Mouse (Mus musculus): Measurements from ENCODE around the gene Slc41a1. TPM values are rescaled to one million over a fixed set of nuclear protein-coding genes. Genes with fewer than 3 reads are reported as not detected.

The Slc41a1 gene
- polyA plus RNA-seq (2012; rRNA removed): 15.0 and 20.1 TPM in 2 replicates

- Histone ChIP-seq H3K4me1 (ENCODE audit: control insufficient read depth, insufficient read depth, insufficient read length, low read length) (no peaks in the 10 kb centered on the region), H3K36me3 (ENCODE audit: control insufficient read depth, insufficient read depth, low read length) (no peaks in the 10 kb centered on the region; the same call in 1 of the 2 replicates), H3K27me3 (ENCODE audit: control insufficient read depth, insufficient read depth, low read length) (no peaks in the 10 kb centered on the region), H3K4me3 (ENCODE audit: low read depth, low read length) (peak within 1 kb of the TSS; percentile 95), H3K27ac (ENCODE audit: insufficient read depth, low read depth, low read length) (peak within 1 kb of the TSS; percentile 84)
- no peak for TF ChIP-seq CTCF (IDR thresholded peaks at IDR 0.05; ENCODE audit: extremely low read depth, insufficient read length, insufficient replicate concordance, low read depth, low read length)
- no peak for TF ChIP-seq POLR2A (IDR thresholded peaks at IDR 0.05; ENCODE audit: low read depth, low read length)
- 7% methylated on average over 25 of the region's 25 CpGs for WGBS
Measured at GRCm38 (mm10) chr1:131827207-131827786, at the start of gene Slc41a1. TSS of gene Slc41a1 (plus strand) at chr1:131827493.

- H3K36me3 ChIP-seq (ENCODE audit: control insufficient read depth, insufficient read depth, low read length): no peaks in the 10 kb centered on the region
- TF ChIP-seq POLR2A (IDR thresholded peaks at IDR 0.05; ENCODE audit: low read depth, low read length): no peak
- no peak overlapping the region for H3K27ac ChIP-seq (ENCODE audit: insufficient read depth, low read depth, low read length)
- H3K4me3 ChIP-seq (ENCODE audit: low read depth, low read length): no peak overlapping the region
- H3K4me1 ChIP-seq (ENCODE audit: control insufficient read depth, insufficient read depth, insufficient read length, low read length): peaks cover 3% of the 10 kb centered on the region
- 59% methylated on average over 3 of the region's 3 CpGs for WGBS
- H3K27me3 ChIP-seq (ENCODE audit: control insufficient read depth, insufficient read depth, low read length): no peaks in the 10 kb centered on the region
Measured at GRCm38 (mm10) chr1:131794591-131794990, 32.7 kb upstream of the Slc41a1 start.

- no peaks in the 10 kb centered on the region for H3K27me3 ChIP-seq (ENCODE audit: control insufficient read depth, insufficient read depth, low read length)
- no peak overlapping the region for H3K4me3 ChIP-seq (ENCODE audit: low read depth, low read length)
- H3K36me3 ChIP-seq (ENCODE audit: control insufficient read depth, insufficient read depth, low read length): no peaks in the 10 kb centered on the region
- no peak overlapping the region for H3K27ac ChIP-seq (ENCODE audit: insufficient read depth, low read depth, low read length)
- TF ChIP-seq CTCF (IDR thresholded peaks at IDR 0.05; ENCODE audit: extremely low read depth, insufficient read length, insufficient replicate concordance, low read depth, low read length): no peak
- no peak for TF ChIP-seq POLR2A (IDR thresholded peaks at IDR 0.05; ENCODE audit: low read depth, low read length)
- WGBS: 80% methylated on average over 3 of the region's 3 CpGs
- peaks cover 3% of the 10 kb centered on the region for H3K4me1 ChIP-seq (ENCODE audit: control insufficient read depth, insufficient read depth, insufficient read length, low read length)
Measured at GRCm38 (mm10) chr1:131795171-131795570, 32.1 kb upstream of the Slc41a1 start.

GRCm38 (mm10) chr1:131797202-131797909 is 29.9 kb upstream of the Slc41a1 start, which contains the start of gene Pm20d1:
TSS of gene Pm20d1 (plus strand) at chr1:131797381.
- peaks cover 3% of the 10 kb centered on the region for H3K36me3 ChIP-seq (ENCODE audit: control insufficient read depth, insufficient read depth, low read length)
- H3K4me1 ChIP-seq (ENCODE audit: control insufficient read depth, insufficient read depth, insufficient read length, low read length): peaks cover 3% of the 10 kb centered on the region
- H3K27ac ChIP-seq (ENCODE audit: insufficient read depth, low read depth, low read length): peak within 1 kb of the TSS; percentile 38
- WGBS: 13% methylated on average over 26 of the region's 26 CpGs
- peak within 1 kb of the TSS; percentile 74 for H3K4me3 ChIP-seq (ENCODE audit: low read depth, low read length)
- TF ChIP-seq POLR2A (IDR thresholded peaks at IDR 0.05; ENCODE audit: low read depth, low read length) (peak; percentile 49; the same call in 1 of the 2 replicates), CTCF (IDR thresholded peaks at IDR 0.05; ENCODE audit: extremely low read depth, insufficient read length, insufficient replicate concordance, low read depth, low read length) (no peak)
- H3K27me3 ChIP-seq (ENCODE audit: control insufficient read depth, insufficient read depth, low read length): no peaks in the 10 kb centered on the region

DNA sequence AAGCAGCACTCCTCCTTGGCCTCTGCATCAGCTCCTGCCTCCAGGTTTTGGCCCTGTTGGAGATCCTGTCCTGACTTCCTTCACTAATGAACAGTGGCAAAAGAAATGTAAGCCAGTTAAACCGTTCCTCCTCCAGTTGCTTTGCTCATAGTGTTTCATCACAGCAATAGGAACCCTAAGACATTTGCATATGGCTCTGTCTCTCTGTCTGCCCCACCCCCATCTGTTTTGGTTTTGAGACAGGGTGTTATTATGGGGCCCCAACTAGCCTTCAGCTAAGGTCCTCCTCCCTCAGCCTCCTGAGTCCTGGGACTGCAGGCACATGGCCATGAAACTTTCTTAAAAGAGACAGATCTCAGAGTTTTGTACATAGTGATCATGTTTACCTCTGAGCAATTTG is 27.3 kb upstream of the Slc41a1 start:
- TF ChIP-seq POLR2A (IDR thresholded peaks at IDR 0.05; ENCODE audit: low read depth, low read length): no peak
- no peak for TF ChIP-seq CTCF (IDR thresholded peaks at IDR 0.05; ENCODE audit: extremely low read depth, insufficient read length, insufficient replicate concordance, low read depth, low read length)
- WGBS: 71% methylated on average over 1 of the region's 1 CpGs

GRCm38 (mm10) chr1:131801071-131801470 is 26.2 kb upstream of the Slc41a1 start:
- peaks cover 13% of the 10 kb centered on the region for H3K36me3 ChIP-seq (ENCODE audit: control insufficient read depth, insufficient read depth, low read length)
- H3K4me3 ChIP-seq (ENCODE audit: low read depth, low read length): no peak overlapping the region
- H3K27ac ChIP-seq (ENCODE audit: insufficient read depth, low read depth, low read length): no peak overlapping the region
- no peaks in the 10 kb centered on the region for H3K27me3 ChIP-seq (ENCODE audit: control insufficient read depth, insufficient read depth, low read length)
- 94% methylated on average over 8 of the region's 8 CpGs for WGBS
- no peak for TF ChIP-seq CTCF (IDR thresholded peaks at IDR 0.05; ENCODE audit: extremely low read depth, insufficient read length, insufficient replicate concordance, low read depth, low read length)
- TF ChIP-seq POLR2A (IDR thresholded peaks at IDR 0.05; ENCODE audit: low read depth, low read length): no peak
- peaks cover 3% of the 10 kb centered on the region for H3K4me1 ChIP-seq (ENCODE audit: control insufficient read depth, insufficient read depth, insufficient read length, low read length)

More for the DNA sequence above, 27.3 kb upstream of the Slc41a1 start:
- H3K36me3 ChIP-seq (ENCODE audit: control insufficient read depth, insufficient read depth, low read length): peaks cover 11% of the 10 kb centered on the region
- H3K27ac ChIP-seq (ENCODE audit: insufficient read depth, low read depth, low read length): no peak overlapping the region
- H3K4me3 ChIP-seq (ENCODE audit: low read depth, low read length): no peak overlapping the region
- peaks cover 3% of the 10 kb centered on the region for H3K4me1 ChIP-seq (ENCODE audit: control insufficient read depth, insufficient read depth, insufficient read length, low read length)
- H3K27me3 ChIP-seq (ENCODE audit: control insufficient read depth, insufficient read depth, low read length): no peaks in the 10 kb centered on the region

DNA sequence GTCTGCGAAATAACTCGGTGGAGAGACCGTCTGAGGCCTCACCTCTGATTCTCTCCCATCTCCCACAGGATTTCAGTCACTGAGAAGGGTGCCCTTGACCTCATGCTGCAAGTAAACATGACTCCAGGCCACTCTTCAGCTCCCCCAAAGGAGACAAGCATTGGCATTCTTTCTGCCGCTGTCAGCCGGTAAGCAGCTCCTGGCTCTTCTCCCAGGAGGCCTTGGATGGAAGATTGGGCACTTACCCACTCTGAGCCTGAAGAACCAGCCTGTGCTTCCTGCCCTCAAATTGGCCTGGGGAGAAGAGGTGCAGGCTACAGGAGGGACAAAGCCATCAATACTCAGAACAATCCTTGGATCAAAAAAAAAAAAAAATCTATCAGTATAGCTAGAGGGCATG is 24.6 kb upstream of the Slc41a1 start:
- TF ChIP-seq CTCF (IDR thresholded peaks at IDR 0.05; ENCODE audit: extremely low read depth, insufficient read length, insufficient replicate concordance, low read depth, low read length) (no peak), POLR2A (IDR thresholded peaks at IDR 0.05; ENCODE audit: low read depth, low read length) (no peak)
- Histone ChIP-seq H3K4me1 (ENCODE audit: control insufficient read depth, insufficient read depth, insufficient read length, low read length) (no peaks in the 10 kb centered on the region; the same call in 1 of the 2 replicates), H3K27me3 (ENCODE audit: control insufficient read depth, insufficient read depth, low read length) (no peaks in the 10 kb centered on the region), H3K4me3 (ENCODE audit: low read depth, low read length) (no peak overlapping the region), H3K27ac (ENCODE audit: insufficient read depth, low read depth, low read length) (no peak overlapping the region), H3K36me3 (ENCODE audit: control insufficient read depth, insufficient read depth, low read length) (peaks cover 13% of the 10 kb centered on the region)
- WGBS: 82% methylated on average over 5 of the region's 5 CpGs

Measured in small intestine, adult 2 months (tissue).